Mouse (Mus musculus) limb, embryonic 15.5 days (tissue): ENCODE measurements around the gene Mast4. TPM values are rescaled to one million over a fixed set of nuclear protein-coding genes. Genes with fewer than 3 reads are reported as not detected.
A peak's percentile ranks its signal among the peaks of the same experiment; 100 is the strongest.

Experiments
- ATAC-seq: fragments of 200-750 bp; cut with Nextera tagmentation; 2 replicates; pipeline ENCODE4 v1.8.0; 2017; ENCODE audit warnings: low read depth, moderate TSS enrichment; ENCODE audit not compliant: insufficient number of reproducible peaks, low FRiP score, low TSS enrichment
- H3K27ac ChIP-seq: fragments of 300-500 bp; sonication (generic); 2 replicates; pipeline ENCODE4 v1.5.1; 2015; ENCODE audit warnings: moderate library complexity, mild to moderate bottlenecking, inconsistent platforms
- H3K27me3 ChIP-seq: fragments of 300-500 bp; sonication (generic); 2 replicates; pipeline ENCODE4 v1.6.1; 2015; ENCODE audit warnings: inconsistent platforms
- H3K36me3 ChIP-seq: fragments of 300-500 bp; sonication (generic); 2 replicates; pipeline ENCODE4 v1.6.1; 2015; ENCODE audit warnings: inconsistent platforms
- H3K4me1 ChIP-seq: fragments of 300-500 bp; sonication (generic); 2 replicates; pipeline ENCODE4 v1.6.1; 2015; ENCODE audit warnings: inconsistent platforms
- H3K4me2 ChIP-seq: fragments of 300-500 bp; sonication (generic); 2 replicates; pipeline ENCODE4 v1.6.1; 2015; ENCODE audit warnings: mild to moderate bottlenecking, inconsistent platforms
- H3K4me3 ChIP-seq: fragments of 300-500 bp; sonication (generic); 2 replicates; pipeline ENCODE4 v1.5.1; 2015; ENCODE audit warnings: mild to moderate bottlenecking, inconsistent platforms
- H3K9ac ChIP-seq: fragments of 300-500 bp; sonication (generic); 2 replicates; pipeline ENCODE4 v1.6.1; 2015; ENCODE audit warnings: inconsistent platforms
- H3K9me3 ChIP-seq: fragments of 300-500 bp; sonication (generic); 2 replicates; pipeline ENCODE4 v1.6.1; 2016; ENCODE audit warnings: inconsistent platforms
- WGBS: fragments of 180-500 bp; shearing (Covaris S2); methylation state at CpG from one replicate; pipeline ENCODE4 v1.1.7; 2015; 5-methylcytosine and 5-hydroxymethylcytosine counted together
- polyA plus RNA-seq: library from polyadenylated mRNA; unstranded; fragments of >200 nt; fragmentation: Nextera tagmentation; extraction: Ambion mirVana; gene quantifications from 2 replicates; pipeline ENCODE4 v1.2.1, GENCODE M21; 2015

The Mast4 gene
- polyA plus RNA-seq, 1 experiment from 2014 or later = 26.3 TPM

DNA sequence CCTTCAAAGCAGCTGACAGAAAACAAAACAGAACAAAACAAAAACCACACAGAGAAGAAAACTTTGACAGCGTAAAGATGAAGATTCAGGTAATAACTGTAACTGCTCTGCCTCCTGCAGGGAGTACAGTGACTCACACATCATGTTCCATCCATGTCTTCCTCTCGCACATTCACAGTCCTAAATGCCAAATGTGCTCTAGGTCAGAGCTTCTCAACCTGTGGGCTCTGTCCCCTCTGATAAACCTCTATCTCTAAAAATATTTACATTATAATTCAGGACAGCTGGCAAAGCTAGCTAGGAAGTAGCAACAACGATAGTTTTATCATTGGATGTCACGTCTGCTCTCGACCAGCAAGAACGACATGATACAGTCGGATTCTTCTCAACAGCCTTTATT lies 517.6 kb downstream of the Mast4 start:
- ATAC-seq = no peak
- H3K36me3 ChIP-seq = no peaks in the 10 kb centered on the region
- WGBS = 94% methylated on average over 7 of the region's 7 CpGs

DNA sequence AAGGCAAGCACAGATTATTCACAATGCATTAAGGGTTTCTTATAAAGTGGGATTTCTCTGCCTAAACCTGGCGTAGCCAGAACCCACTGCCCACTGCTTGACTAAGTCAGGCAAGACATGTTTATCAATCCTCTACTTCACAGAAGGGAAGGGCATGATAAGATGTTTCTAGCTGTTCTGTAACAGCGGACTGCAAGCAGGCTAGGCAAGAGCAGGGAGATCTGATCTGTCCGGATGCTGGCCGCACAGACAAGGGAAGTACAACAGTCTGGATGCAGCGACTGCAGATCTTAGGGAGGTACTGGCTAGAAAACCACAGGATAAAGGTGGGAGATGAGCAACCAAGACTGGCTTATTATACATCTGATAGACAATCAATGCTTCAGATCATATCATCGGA lies 519.1 kb downstream of the Mast4 start:
- Histone ChIP-seq H3K9ac (no peak overlapping the region), H3K4me1 (peaks cover 9% of the 10 kb centered on the region), H3K4me2 (no peak overlapping the region), H3K27ac (no peak overlapping the region), H3K9me3 (no peaks in the 10 kb centered on the region), H3K27me3 (no peaks in the 10 kb centered on the region), H3K4me3 (no peak overlapping the region), H3K36me3 (no peaks in the 10 kb centered on the region)
- WGBS = 94% methylated on average over 6 of the region's 6 CpGs
- no peak for ATAC-seq

More for the DNA sequence above, 517.6 kb downstream of the Mast4 start:
- Histone ChIP-seq H3K4me1 (no peaks in the 10 kb centered on the region), H3K4me2 (no peak overlapping the region), H3K4me3 (no peak overlapping the region), H3K9ac (no peak overlapping the region), H3K9me3 (no peaks in the 10 kb centered on the region), H3K27me3 (no peaks in the 10 kb centered on the region), H3K27ac (no peak overlapping the region)

DNA sequence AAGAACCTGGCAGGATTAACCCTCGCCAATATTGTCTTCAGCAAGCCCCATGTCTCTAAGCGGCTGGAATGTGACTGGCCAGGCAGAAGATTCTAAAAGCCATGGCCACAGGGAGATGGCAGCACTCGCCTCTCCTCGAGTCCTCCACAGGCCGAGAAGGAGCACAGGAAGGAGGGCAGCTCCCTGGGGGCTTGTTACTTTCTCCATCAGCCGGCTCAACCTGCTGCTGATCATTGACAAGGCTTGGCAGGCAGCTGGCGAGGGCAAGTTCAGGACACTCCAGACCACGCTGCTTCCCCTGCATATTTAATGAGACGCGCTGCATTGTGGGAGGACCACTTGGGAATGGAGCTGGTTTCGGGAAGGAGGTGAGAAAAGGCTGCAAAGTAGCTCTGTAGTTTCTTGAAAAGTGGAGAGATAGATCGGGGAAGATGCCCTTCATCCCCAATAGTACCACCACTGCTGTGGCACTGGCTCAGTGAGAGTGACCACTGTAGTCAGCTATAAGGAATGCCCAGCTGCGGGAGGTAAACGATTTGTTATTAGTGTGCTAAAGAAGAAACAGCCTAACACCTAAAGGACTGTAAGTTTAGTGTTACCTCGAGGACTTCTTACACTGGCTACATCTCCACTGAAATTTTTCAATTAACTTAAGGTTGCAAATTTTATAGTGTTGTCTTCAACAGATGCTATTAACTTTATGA lies 523.0 kb downstream of the Mast4 start:
- H3K4me2 ChIP-seq = peak overlapping the region; percentile 50
- no peak overlapping the region for H3K27ac ChIP-seq
- no peak for ATAC-seq
- H3K36me3 ChIP-seq = 0 out of 2 replicates have a peak, but pooled peaks cover 3% of the 10 kb centered on the region
- H3K9ac ChIP-seq = no peak overlapping the region
- H3K9me3 ChIP-seq = no peaks in the 10 kb centered on the region
- H3K4me3 ChIP-seq = peak overlapping the region; percentile 24
- WGBS = 10% methylated on average over 15 of the region's 15 CpGs
- H3K27me3 ChIP-seq = no peaks in the 10 kb centered on the region
- peaks cover 9% of the 10 kb centered on the region for H3K4me1 ChIP-seq

DNA sequence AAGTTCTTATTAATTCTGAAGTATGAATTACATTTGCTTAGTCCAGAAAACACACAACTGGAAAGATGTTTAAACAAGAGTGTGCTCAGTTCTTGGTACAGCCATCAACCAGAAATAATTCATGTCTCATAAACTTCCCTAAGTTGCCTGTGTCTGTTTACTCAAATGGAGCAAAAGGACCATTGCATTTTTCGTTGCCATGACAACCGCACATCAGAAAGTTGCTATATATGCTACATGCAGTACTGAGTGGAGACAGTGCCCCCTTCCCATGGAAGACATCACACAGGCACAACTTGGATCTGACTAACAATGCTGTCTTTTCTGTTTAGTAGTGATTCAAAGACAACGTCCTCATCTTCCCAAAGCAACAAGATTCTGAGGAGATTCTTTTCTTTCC lies 527.6 kb downstream of the Mast4 start:
- Histone ChIP-seq H3K4me1 (peaks cover 9% of the 10 kb centered on the region), H3K27ac (no peak overlapping the region), H3K27me3 (no peaks in the 10 kb centered on the region), H3K9me3 (no peaks in the 10 kb centered on the region), H3K36me3 (0 out of 2 replicates have a peak, but pooled peaks cover 3% of the 10 kb centered on the region), H3K4me2 (no peak overlapping the region), H3K9ac (no peak overlapping the region), H3K4me3 (no peak overlapping the region)
- WGBS = 88% methylated on average over 3 of the region's 3 CpGs
- ATAC-seq = no peak

DNA sequence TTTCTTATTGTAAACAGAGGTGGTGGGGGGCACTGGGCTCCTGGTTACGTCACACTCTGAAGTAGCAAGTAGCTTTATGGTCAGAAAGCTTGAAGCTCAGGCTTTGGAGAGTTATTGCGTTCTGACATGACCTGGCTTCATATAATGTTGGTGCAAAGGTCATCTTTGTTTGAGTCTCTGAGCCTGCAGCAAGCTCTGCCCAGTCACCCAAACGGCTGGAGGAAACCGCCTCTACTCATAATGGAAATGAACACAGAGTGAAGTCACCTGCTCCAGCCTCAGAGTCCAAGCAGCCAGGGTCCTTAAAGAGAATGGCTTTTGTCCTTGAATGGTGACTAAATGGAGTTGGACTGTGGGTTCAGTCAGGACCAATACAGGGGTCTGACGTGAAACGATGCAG lies 529.1 kb downstream of the Mast4 start:
- 81% methylated on average over 6 of the region's 6 CpGs for WGBS
- Histone ChIP-seq H3K36me3 (0 out of 2 replicates have a peak, but pooled peaks cover 3% of the 10 kb centered on the region), H3K4me1 (no peaks in the 10 kb centered on the region), H3K9me3 (no peaks in the 10 kb centered on the region), H3K4me2 (no peak overlapping the region), H3K4me3 (no peak overlapping the region), H3K9ac (no peak overlapping the region), H3K27me3 (no peaks in the 10 kb centered on the region), H3K27ac (no peak overlapping the region)
- ATAC-seq = no peak

DNA sequence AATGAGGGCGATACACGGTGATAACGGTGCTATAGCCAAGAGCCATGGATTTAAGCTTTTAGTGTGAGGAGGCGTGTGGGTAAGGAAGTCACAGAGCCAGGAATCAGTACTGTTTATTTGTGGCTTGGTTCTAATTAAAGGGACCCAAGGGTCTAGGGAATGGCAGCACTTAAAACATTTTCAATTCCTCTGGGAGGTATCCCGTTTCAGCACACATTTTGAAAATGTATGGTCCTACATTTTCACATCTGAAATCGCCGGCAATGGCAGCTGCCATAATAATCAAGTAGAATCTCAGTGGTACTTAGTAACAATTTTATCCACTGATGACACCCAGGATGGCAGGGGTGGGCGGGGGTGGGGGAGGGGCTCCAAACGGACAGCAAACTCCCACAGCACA lies 531.1 kb downstream of the Mast4 start:
- Histone ChIP-seq H3K9me3 (no peaks in the 10 kb centered on the region), H3K27me3 (no peaks in the 10 kb centered on the region), H3K4me3 (no peak overlapping the region), H3K4me1 (no peaks in the 10 kb centered on the region), H3K9ac (no peak overlapping the region), H3K4me2 (no peak overlapping the region), H3K36me3 (0 out of 2 replicates have a peak, but pooled peaks cover under 1% of the 10 kb centered on the region), H3K27ac (no peak overlapping the region)
- no peak for ATAC-seq
- WGBS = 65% methylated on average over 9 of the region's 9 CpGs

DNA sequence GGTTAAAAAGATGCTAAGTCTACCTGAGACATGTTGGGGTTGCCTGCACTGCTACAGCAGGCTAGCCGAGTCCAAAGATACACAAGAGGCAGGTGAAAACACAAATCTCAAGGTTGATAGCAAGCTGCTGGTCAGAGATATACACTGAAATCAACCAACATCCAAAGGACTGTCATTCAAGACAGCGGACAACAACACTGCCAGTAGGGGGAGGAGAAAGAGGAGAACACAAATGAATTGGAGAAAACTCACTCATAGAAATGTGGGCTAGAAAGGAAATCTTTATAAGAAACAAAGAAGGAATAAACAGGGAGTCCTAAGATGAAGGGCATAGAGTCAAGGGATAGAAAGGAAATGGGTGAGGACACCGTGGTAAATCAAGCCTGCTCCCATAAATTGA lies 542.1 kb downstream of the Mast4 start:
- WGBS = 93% methylated on average over 3 of the region's 3 CpGs

DNA sequence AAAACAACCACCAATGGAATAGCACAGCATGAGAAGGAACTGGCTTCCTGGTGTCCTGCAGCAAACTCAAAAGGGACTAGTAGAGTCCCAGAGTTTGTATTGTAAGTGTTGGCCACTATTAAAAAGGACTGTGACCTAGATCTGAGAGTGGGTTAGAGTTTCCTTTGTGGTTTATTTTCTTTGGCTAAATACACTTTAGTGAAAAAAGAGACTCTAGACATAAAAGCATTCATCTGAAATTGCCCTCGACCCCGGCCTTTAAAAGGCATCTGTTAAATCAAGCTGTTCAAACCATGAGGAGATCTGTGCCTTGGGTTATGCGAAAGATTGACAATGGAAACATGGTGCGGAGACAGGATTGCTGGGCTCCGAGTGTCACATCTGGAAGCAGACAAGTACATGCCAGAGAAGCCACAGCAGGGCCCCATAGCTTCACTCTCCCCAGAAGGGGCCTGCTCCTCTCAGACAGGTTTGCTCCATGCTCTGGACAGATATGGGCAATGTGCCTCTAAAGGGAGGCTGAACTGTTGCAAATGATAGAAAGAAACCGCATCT lies 543.6 kb downstream of the Mast4 start:
- Histone ChIP-seq H3K9ac (no peak overlapping the region), H3K27me3 (no peaks in the 10 kb centered on the region), H3K27ac (no peak overlapping the region), H3K4me2 (no peak overlapping the region), H3K4me3 (no peak overlapping the region), H3K36me3 (0 out of 2 replicates have a peak, but pooled peaks cover 13% of the 10 kb centered on the region), H3K4me1 (no peaks in the 10 kb centered on the region), H3K9me3 (no peaks in the 10 kb centered on the region)
- whole genome bisulfite sequencing = 59% methylated on average over 6 of the region's 6 CpGs
- no peak for ATAC-seq

More for the DNA sequence above, 542.1 kb downstream of the Mast4 start:
- ATAC-seq = no peak
- Histone ChIP-seq H3K27ac (no peak overlapping the region), H3K36me3 (peaks cover 12% of the 10 kb centered on the region; the same call in 1 of the 2 replicates), H3K4me1 (no peaks in the 10 kb centered on the region), H3K4me3 (no peak overlapping the region), H3K9ac (no peak overlapping the region), H3K9me3 (no peaks in the 10 kb centered on the region), H3K4me2 (no peak overlapping the region), H3K27me3 (no peaks in the 10 kb centered on the region)

DNA sequence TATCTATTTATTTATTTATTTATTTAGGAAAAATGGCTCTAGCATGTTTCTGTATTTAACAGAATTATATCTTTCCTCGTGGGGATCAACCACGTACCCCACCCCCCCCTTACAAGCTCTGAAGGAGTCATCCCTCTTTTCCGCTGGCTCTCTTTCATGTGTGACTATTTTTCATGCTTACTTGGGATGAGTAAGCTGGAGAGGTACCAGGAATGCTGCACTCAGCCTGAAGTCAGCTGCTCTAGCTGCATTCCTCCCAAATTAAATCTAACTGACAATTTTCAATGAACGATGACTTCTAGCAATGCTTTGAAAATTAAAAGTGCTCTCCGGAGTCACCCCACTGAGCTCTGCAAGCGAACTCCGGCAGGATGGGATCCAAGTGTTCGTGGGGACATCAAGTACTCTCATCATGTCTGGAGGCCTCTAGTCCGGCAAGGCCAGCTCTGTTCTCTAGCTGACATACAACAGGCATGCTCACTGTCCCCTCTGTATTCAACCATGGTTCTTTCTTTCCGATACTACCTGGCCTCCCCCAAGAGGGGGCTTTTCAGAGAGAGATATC lies 547.5 kb downstream of the Mast4 start:
- H3K4me3 ChIP-seq = no peak overlapping the region
- peaks cover 10% of the 10 kb centered on the region; the same call in 1 of the 2 replicates for H3K36me3 ChIP-seq
- H3K9ac ChIP-seq = no peak overlapping the region
- no peak for ATAC-seq
- H3K27ac ChIP-seq = no peak overlapping the region
- no peak overlapping the region for H3K4me2 ChIP-seq
- no peaks in the 10 kb centered on the region for H3K9me3 ChIP-seq
- WGBS = 87% methylated on average over 10 of the region's 10 CpGs
- H3K4me1 ChIP-seq = no peaks in the 10 kb centered on the region
- no peaks in the 10 kb centered on the region for H3K27me3 ChIP-seq

DNA sequence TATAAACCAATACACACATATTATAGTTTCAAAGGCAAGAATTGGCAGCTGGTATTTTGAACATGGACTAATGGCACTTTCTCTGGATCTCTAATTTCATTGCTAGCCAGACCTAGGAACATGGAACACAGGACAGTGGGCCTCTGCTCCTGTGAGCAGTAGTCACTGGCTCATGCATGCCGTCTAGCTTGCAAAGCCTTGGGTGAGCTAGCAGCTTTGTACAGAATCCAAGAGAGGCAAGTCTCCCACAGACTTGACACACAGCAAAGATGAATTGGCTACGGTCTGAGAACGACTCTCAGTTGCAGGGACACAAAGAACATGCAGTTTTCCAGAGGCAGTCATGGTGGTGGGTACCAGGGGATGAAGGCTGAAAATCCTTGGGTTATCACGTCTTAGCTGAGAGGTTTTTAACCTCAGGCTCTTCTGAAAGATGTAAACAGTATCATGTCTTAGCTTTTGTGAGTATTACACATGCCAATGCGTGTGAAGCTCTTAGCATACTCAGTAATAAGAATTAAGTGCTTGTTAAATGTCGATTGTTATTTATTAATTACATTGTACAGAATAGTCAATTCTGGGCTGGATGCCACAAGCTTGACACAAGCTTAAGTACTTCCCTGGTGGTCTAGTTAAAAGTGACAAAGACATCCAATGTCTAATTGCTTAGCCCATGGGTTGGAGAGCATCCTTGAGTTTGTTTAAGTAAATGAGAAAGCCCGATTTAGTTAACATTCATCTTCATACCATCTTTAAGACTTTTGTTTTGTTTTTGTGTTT lies 550.6 kb downstream of the Mast4 start:
- H3K4me1 ChIP-seq = no peaks in the 10 kb centered on the region
- 83% methylated on average over 7 of the region's 7 CpGs for WGBS
- peaks cover 7% of the 10 kb centered on the region; the same call in 1 of the 2 replicates for H3K36me3 ChIP-seq
- H3K27me3 ChIP-seq = no peaks in the 10 kb centered on the region
- no peak for ATAC-seq
- H3K4me3 ChIP-seq = no peak overlapping the region
- H3K4me2 ChIP-seq = no peak overlapping the region
- H3K9me3 ChIP-seq = no peaks in the 10 kb centered on the region
- H3K9ac ChIP-seq = no peak overlapping the region
- no peak overlapping the region for H3K27ac ChIP-seq

DNA sequence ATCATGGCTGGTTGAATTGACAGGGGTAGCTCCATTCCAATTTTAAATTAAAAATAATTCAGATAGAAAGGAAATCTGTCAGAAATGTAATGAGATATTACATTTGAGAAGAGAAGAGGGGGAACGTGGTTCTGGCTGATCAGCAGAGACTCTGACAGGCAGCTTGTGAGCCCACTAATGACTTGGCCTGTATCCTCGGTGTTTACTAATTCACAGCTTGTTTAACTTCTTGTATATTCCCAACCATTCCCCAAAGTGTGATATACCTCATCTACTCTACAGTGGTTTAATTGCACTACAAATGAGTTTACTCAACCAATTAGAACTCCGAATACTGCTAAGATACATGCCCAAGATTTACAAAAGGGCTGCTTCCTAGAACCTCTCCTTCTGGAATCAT lies 555.0 kb downstream of the Mast4 start:
- Histone ChIP-seq H3K27me3 (no peaks in the 10 kb centered on the region), H3K36me3 (peaks cover 13% of the 10 kb centered on the region), H3K9me3 (no peaks in the 10 kb centered on the region), H3K27ac (no peak overlapping the region), H3K4me1 (no peaks in the 10 kb centered on the region), H3K9ac (no peak overlapping the region), H3K4me3 (no peak overlapping the region), H3K4me2 (no peak overlapping the region)
- 86% methylated on average over 3 of the region's 3 CpGs for WGBS
- ATAC-seq = no peak

DNA sequence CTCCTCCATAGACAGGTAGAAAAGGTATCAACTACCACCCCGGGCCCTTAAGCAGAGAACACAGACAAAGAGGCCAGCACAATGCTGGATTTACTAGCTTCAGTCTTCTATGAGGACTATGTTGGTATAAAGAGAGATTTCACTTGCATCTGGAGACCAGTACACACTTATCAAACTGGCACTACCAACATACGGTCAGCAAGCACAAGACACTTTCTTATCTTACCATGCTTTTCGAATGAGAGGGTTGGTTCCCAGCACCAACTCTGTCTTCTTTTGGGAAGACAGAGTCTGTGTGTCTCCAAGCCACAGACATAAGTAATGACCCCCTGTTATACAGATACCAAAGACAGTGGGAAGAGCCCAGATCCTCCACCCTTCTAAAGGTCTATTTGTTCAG lies 555.4 kb downstream of the Mast4 start:
- H3K36me3 ChIP-seq = peaks cover 17% of the 10 kb centered on the region
- H3K9me3 ChIP-seq = no peaks in the 10 kb centered on the region
- H3K4me1 ChIP-seq = no peaks in the 10 kb centered on the region
- H3K9ac ChIP-seq = no peak overlapping the region
- no peak for ATAC-seq
- WGBS = 92% methylated on average over 3 of the region's 3 CpGs
- H3K27me3 ChIP-seq = no peaks in the 10 kb centered on the region
- no peak overlapping the region for H3K27ac ChIP-seq
- H3K4me3 ChIP-seq = no peak overlapping the region
- H3K4me2 ChIP-seq = no peak overlapping the region
